Mouse (Mus musculus) stomach, postnatal 0 days (tissue): ENCODE measurements around the gene Kif4. TPM values are rescaled to one million over a fixed set of nuclear protein-coding genes. Genes with fewer than 3 reads are reported as not detected.

ENCODE experiments used
- ATAC-seq: fragments of 200-750 bp; cut with Nextera tagmentation; 2 replicates; pipeline ENCODE4 v1.8.0; 2017; ENCODE audit not compliant: low FRiP score, low TSS enrichment
- DNase-seq: peaks from one replicate; pipeline ENCODE4 v3.0.0-alpha.2; 2016; ENCODE audit warnings: low spot score
- H3K27ac ChIP-seq: fragments of 300-500 bp; sonication (generic); replicated peaks from 2 replicates; pipeline ENCODE4 v1.5.1; 2014; ENCODE audit warnings: mild to moderate bottlenecking, control low read depth
- H3K27me3 ChIP-seq: fragments of 300-500 bp; sonication (generic); 2 replicates; pipeline ENCODE4 v1.6.1; 2014; ENCODE audit warnings: low read length; ENCODE audit not compliant: control insufficient read depth, insufficient read depth
- H3K36me3 ChIP-seq: fragments of 300-500 bp; sonication (generic); 2 replicates; pipeline ENCODE4 v1.6.1; 2014; ENCODE audit warnings: low read length, mixed read lengths; ENCODE audit not compliant: control insufficient read depth, insufficient read depth
- H3K4me1 ChIP-seq: fragments of 300-500 bp; sonication (generic); replicated peaks from 2 replicates; pipeline ENCODE4 v1.6.1; 2014; ENCODE audit warnings: antibody characterized with exemption; ENCODE audit not compliant: control insufficient read depth, insufficient read depth
- H3K4me2 ChIP-seq: fragments of 300-500 bp; sonication (generic); replicated peaks from 2 replicates; pipeline ENCODE4 v1.6.1; 2014; ENCODE audit warnings: low read depth, mild to moderate bottlenecking, control low read depth, moderate library complexity
- H3K4me3 ChIP-seq: fragments of 300-500 bp; sonication (generic); 2 replicates; pipeline ENCODE4 v1.5.1; 2014; ENCODE audit warnings: low read depth, low read length, control low read depth
- H3K9ac ChIP-seq: fragments of 300-500 bp; sonication (generic); 2 replicates; pipeline ENCODE4 v1.6.1; 2014; ENCODE audit warnings: mild to moderate bottlenecking, low read length, control low read depth, mixed read lengths
- H3K9me3 ChIP-seq: fragments of 300-500 bp; sonication (generic); 2 replicates; pipeline ENCODE4 v1.6.1; 2016; ENCODE audit warnings: low read length; ENCODE audit not compliant: control insufficient read depth
- CTCF ChIP-seq: IDR thresholded peaks from 2 replicates; pipeline ENCODE4 v1.5.1; 2016; ENCODE audit warnings: antibody characterized with exemption, low read depth, mild to moderate bottlenecking, moderate library complexity
- EP300 ChIP-seq: optimal IDR thresholded peaks from 2 replicates; pipeline ENCODE3; 2016; ENCODE audit warnings: antibody characterized with exemption
- WGBS: fragments of 180-500 bp; shearing (Covaris S2); extraction: QIAGEN DNeasy Blood & Tissue Kit; methylation state at CpG from one replicate; pipeline ENCODE4 v1.1.7; 2014; 5-methylcytosine and 5-hydroxymethylcytosine counted together
- polyA plus RNA-seq: library from polyadenylated mRNA; unstranded; fragments of >200 nt; fragmentation: Nextera tagmentation; extraction: Ambion mirVana; gene quantifications from 2 replicates; pipeline ENCODE4 v1.2.1, GENCODE M21; 2015

The Kif4 gene
- polyA plus RNA-seq, 1 experiment from 2014 or later, result 4.8 TPM

DNA sequence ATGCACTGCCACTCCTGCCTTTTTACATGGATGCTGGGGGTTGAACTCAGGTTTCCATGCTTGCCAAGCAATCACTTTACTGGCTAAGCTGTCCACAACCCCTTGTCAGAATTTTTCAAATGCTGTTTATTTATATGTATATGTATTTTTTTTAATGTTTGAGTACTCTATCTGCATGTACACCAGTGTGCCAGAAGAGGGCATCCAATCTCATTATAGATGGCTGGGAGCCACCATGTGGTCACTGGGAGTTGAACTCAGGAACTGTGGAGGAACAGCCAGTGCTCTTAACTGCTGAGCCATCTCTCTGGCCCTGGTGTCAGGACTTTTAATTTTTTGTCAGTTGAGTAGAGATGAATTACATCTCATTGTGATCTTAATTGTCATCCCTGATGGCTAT is 27.3 kb downstream of the Kif4 start:
- no peaks in the 10 kb centered on the region for H3K36me3 ChIP-seq
- no peaks in the 10 kb centered on the region for H3K9me3 ChIP-seq
- H3K27ac ChIP-seq, result no peak overlapping the region
- no peaks in the 10 kb centered on the region for H3K4me1 ChIP-seq
- no peak overlapping the region for H3K4me3 ChIP-seq
- no peak overlapping the region for H3K4me2 ChIP-seq
- TF ChIP-seq EP300 (no peak), CTCF (peak; percentile 41)
- ATAC-seq, result no peak
- H3K9ac ChIP-seq, result no peak overlapping the region
- no peak for DNase-seq
- no peaks in the 10 kb centered on the region for H3K27me3 ChIP-seq

DNA sequence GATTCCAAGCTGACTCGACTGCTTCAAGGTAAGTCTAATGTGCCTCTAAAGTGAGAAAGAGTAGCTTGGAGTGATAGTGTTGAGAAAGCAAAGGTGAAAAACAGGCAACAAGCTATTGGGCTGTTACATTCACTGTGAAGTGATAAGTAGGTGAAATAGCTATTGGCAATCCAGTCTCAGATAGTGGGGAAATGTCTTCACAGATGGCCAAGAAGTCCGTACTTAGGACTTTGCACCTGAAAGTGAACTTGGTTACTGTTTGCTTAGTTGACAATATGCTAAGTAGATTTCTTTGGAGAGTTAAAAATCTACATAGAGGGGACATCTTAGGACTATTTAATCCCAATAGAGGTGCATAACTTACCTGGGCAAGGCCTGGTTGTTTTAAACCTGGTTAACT is 39.3 kb downstream of the Kif4 start:
- TF ChIP-seq CTCF (no peak), EP300 (no peak)
- Histone ChIP-seq H3K27me3 (no peaks in the 10 kb centered on the region), H3K9ac (no peak overlapping the region), H3K4me3 (no peak overlapping the region), H3K27ac (no peak overlapping the region), H3K36me3 (no peaks in the 10 kb centered on the region), H3K4me1 (no peaks in the 10 kb centered on the region), H3K4me2 (no peak overlapping the region), H3K9me3 (no peaks in the 10 kb centered on the region)
- DNase-seq, result no peak
- ATAC-seq, result no peak
- 81% methylated on average over 2 of the region's 2 CpGs for WGBS

DNA sequence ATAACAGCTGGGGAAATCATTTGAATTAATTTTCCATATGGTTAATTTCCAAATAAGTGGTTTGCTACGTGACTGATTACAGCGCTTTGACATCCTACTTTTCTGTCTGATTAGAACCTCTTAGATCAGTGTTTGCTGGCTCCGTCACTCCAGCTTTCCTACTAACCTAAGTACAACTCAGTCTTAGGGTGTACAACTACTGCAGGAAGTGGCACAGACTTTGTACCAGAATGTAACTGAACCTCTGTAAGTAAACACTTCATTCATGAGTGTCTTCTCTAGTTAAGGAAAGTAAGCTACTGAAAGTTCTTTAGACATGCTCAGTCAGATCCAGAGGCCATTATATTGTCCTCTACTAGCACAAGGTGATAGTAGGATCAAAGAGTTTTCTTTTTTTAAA is 52.7 kb downstream of the Kif4 start:
- no peaks in the 10 kb centered on the region for H3K36me3 ChIP-seq
- no peak for ATAC-seq
- no peak overlapping the region for H3K27ac ChIP-seq
- no peak for TF ChIP-seq CTCF
- TF ChIP-seq EP300, result no peak
- H3K4me2 ChIP-seq, result no peak overlapping the region
- WGBS, result 55% methylated on average over 3 of the region's 3 CpGs
- no peaks in the 10 kb centered on the region for H3K9me3 ChIP-seq
- H3K4me3 ChIP-seq, result no peak overlapping the region
- no peaks in the 10 kb centered on the region for H3K27me3 ChIP-seq
- DNase-seq, result no peak
- no peak overlapping the region for H3K9ac ChIP-seq
- H3K4me1 ChIP-seq, result no peaks in the 10 kb centered on the region

DNA sequence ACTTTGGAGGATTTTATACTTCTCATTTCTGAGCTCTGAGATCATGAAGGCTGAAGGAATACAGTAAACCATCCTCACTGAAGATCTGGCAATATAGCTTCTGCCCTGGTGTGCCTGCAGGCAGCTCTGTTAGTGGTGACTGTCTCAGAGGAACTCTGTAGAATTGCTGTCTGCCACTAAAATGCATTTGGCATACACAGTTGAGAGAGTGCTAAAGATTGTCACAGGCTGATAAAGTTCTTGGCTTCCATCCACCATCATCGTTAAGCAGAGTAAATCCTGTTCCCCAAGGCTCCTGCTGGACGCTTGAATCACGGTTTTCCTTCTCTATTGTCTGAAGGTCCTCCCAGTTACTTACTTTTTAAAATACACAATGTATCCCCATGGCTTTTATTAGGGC is 61.0 kb downstream of the Kif4 start:
- Histone ChIP-seq H3K4me1 (no peaks in the 10 kb centered on the region), H3K36me3 (no peaks in the 10 kb centered on the region), H3K9me3 (no peaks in the 10 kb centered on the region), H3K27ac (no peak overlapping the region), H3K9ac (no peak overlapping the region), H3K4me3 (no peak overlapping the region), H3K27me3 (no peaks in the 10 kb centered on the region), H3K4me2 (no peak overlapping the region)
- TF ChIP-seq CTCF (no peak), EP300 (no peak)
- ATAC-seq (no peak), DNase-seq (no peak)
- 29% methylated on average over 3 of the region's 3 CpGs for WGBS

DNA sequence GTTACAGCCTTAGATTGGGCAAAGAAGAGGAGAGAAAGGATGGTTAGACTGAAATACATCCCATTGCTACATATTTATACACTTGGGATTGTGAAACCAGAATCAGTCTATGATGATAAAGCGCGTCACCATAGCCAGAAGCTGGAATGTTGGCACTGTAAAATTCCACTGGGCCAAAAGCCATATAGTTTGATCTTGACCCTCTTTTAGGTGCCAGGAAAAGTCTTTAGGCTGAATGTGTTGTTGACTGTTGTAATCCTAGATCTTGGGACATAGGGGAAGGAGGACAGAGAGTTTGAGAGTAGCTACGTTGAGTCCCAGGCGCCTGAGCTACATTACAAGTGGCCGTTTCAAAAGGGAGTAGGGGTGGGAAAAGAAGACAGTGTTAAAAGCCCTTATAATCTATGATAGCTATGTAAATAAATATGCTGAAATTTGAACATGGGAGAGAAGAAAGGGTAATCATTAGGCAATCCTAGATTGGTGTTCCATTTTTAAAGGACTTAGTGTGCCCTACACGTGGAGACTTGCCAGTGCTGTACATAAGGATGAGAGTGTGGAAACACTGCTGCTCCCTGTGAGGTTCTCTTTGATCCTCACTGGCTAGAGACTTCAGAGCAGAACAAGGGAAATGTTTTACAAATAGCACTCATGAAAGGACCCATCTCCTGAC is 62.0 kb downstream of the Kif4 start:
- Histone ChIP-seq H3K4me1 (no peaks in the 10 kb centered on the region), H3K9ac (no peak overlapping the region), H3K4me2 (no peak overlapping the region), H3K27me3 (no peaks in the 10 kb centered on the region), H3K27ac (0 out of 2 replicates have a peak overlapping the region, but pooled peaks have one; percentile 30), H3K36me3 (no peaks in the 10 kb centered on the region), H3K4me3 (no peak overlapping the region), H3K9me3 (no peaks in the 10 kb centered on the region)
- TF ChIP-seq EP300 (no peak), CTCF (no peak)
- DNase-seq (no peak), ATAC-seq (0 out of 2 replicates have a peak, but pooled peaks have one; percentile 29)
- WGBS, result 49% methylated on average over 6 of the region's 6 CpGs

DNA sequence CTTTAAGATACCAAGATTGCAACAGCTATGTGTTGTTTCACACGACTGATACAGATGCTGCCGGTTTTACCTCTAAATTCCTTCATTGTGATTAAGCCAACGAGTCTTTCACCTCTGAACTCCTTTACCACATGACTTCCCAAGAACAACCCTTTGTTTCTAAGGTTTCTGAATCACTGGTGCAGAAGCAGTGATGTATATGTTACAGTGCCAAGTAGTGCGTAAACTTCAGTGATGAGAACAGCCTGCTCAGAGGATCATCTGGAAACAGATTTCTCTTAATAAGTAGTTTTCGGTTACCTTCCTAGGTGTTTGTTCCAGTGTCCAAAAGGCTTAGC is 62.5 kb downstream of the Kif4 start:
- Histone ChIP-seq H3K9me3 (no peaks in the 10 kb centered on the region), H3K4me3 (no peak overlapping the region), H3K9ac (no peak overlapping the region), H3K4me2 (no peak overlapping the region), H3K27ac (peak overlapping the region; percentile 40; the same call in 1 of the 2 replicates), H3K27me3 (no peaks in the 10 kb centered on the region), H3K36me3 (no peaks in the 10 kb centered on the region), H3K4me1 (no peaks in the 10 kb centered on the region)
- ATAC-seq (no peak), DNase-seq (no peak)
- TF ChIP-seq EP300 (no peak), CTCF (no peak)
- 62% methylated on average over 5 of the region's 5 CpGs for WGBS
